Mouse (Mus musculus) liver, embryonic 14.5 days (tissue): Measurements from ENCODE around the gene Spata32. TPM values are rescaled to one million over a fixed set of nuclear protein-coding genes. Genes with fewer than 3 reads are reported as not detected.

ENCODE experiments used
- ATAC-seq: fragments of 200-750 bp; cut with Nextera tagmentation; 2 replicates; pipeline ENCODE4 v1.8.0; 2017; ENCODE audit warnings: moderate number of reproducible peaks, mild to moderate bottlenecking, moderate library complexity; ENCODE audit not compliant: insufficient read depth
- DNase-seq, 3 experiments: peaks; one replicate each; pipeline ENCODE4 v3.0.0-alpha.2; 2012 to 2013; ENCODE audit warnings: low read depth in 3 of 3, low spot score in 3 of 3
- H3K27ac ChIP-seq: fragments of 300-500 bp; sonication (generic); 2 replicates; pipeline ENCODE4 v1.5.1; 2014; ENCODE audit warnings: moderate library complexity, mild to moderate bottlenecking, control low read depth, inconsistent platforms
- H3K27me3 ChIP-seq: fragments of 300-500 bp; sonication (generic); 2 replicates; pipeline ENCODE4 v1.6.1; 2014; ENCODE audit warnings: mild to moderate bottlenecking, low read length, moderate library complexity; ENCODE audit not compliant: control insufficient read depth, insufficient read depth
- H3K36me3 ChIP-seq: fragments of 300-500 bp; sonication (generic); replicated peaks from 2 replicates; pipeline ENCODE4 v1.6.1; 2014; ENCODE audit warnings: low read depth; ENCODE audit not compliant: control insufficient read depth, insufficient read depth
- H3K4me1 ChIP-seq, 2 experiments: fragments of 200-500 bp in 1 of 2; fragments of 300-500 bp in 1 of 2; sonication (generic) in 1 of 2; replicated peaks; 2 replicates each; pipeline ENCODE4 v1.6.1; 2012 to 2014; ENCODE audit warnings: antibody characterized with exemption in 1 of 2, inconsistent platforms in 1 of 2, low read length in 1 of 2; ENCODE audit not compliant: control insufficient read depth in 2 of 2, insufficient read depth in 2 of 2
- H3K4me2 ChIP-seq: fragments of 300-500 bp; sonication (generic); 2 replicates; pipeline ENCODE4 v1.6.1; 2014; ENCODE audit warnings: low read depth, mild to moderate bottlenecking, control low read depth, moderate library complexity
- H3K4me3 ChIP-seq, 2 experiments: fragments of 200-500 bp in 1 of 2; fragments of 300-500 bp in 1 of 2; sonication (generic) in 1 of 2; 2 replicates each; pipeline ENCODE4 v1.5.1; 2012 to 2014; ENCODE audit warnings: low read depth in 2 of 2, low read length in 2 of 2, mild to moderate bottlenecking in 2 of 2, control low read depth in 1 of 2, inconsistent platforms in 1 of 2, moderate library complexity in 1 of 2; ENCODE audit not compliant: insufficient read depth in 1 of 2
- H3K9ac ChIP-seq: fragments of 300-500 bp; sonication (generic); replicated peaks from 2 replicates; pipeline ENCODE4 v1.6.1; 2014; ENCODE audit warnings: mild to moderate bottlenecking, control low read depth, moderate library complexity
- H3K9me3 ChIP-seq: fragments of 300-500 bp; sonication (generic); 2 replicates; pipeline ENCODE4 v1.6.1; 2016; ENCODE audit warnings: low read length, mixed read lengths; ENCODE audit not compliant: control insufficient read depth
- CTCF ChIP-seq: IDR thresholded peaks from 2 replicates; pipeline ENCODE4 v1.5.1; 2016; ENCODE audit warnings: antibody characterized with exemption, low read depth, control low read depth
- EP300 ChIP-seq: IDR thresholded peaks from 2 replicates; pipeline ENCODE4 v1.6.1; 2016; ENCODE audit warnings: antibody characterized with exemption, low read depth
- WGBS: fragments of 180-500 bp; shearing (Covaris S2); extraction: QIAGEN DNeasy Blood & Tissue Kit; methylation state at CpG from one replicate; pipeline ENCODE4 v1.1.7; 2014; ENCODE audit not compliant: insufficient replicate concordance; 5-methylcytosine and 5-hydroxymethylcytosine counted together
- polyA plus RNA-seq, 2 experiments: library from polyadenylated mRNA; depleted of rRNA in 1 of 2; stranded (reverse) in 1 of 2; unstranded in 1 of 2; fragments of >200 nt; fragmentation: Nextera tagmentation in 1 of 2; extraction: Ambion mirVana in 1 of 2; gene quantifications; 2 replicates each; pipeline versions ENCODE4 v1.2.1 to v1.2.3; 2012 to 2014

Spata32 gene
- polyA plus RNA-seq, 2 experiments, result not detected

GRCm38 (mm10) chr11:103250324-103250723, 32.1 kb upstream of the Spata32 start:
- H3K9ac ChIP-seq, result no peak overlapping the region

GRCm38 (mm10) chr11:103249509-103249908, 31.3 kb upstream of the Spata32 start:
- DNase-seq (no peak), ATAC-seq (no peak)

More at GRCm38 (mm10) chr11:103250324-103250723, 32.1 kb upstream of the Spata32 start:
- Histone ChIP-seq H3K4me1 (peaks cover 0 to 10% of the 10 kb centered on the region in 2 experiments; a peak in 3 of 4 replicates), H3K27me3 (no peaks in the 10 kb centered on the region), H3K4me2 (no peak overlapping the region), H3K4me3 (no peak overlapping the region), H3K36me3 (no peaks in the 10 kb centered on the region), H3K9me3 (no peaks in the 10 kb centered on the region), H3K27ac (no peak overlapping the region)
- 75% methylated on average over 3 of the region's 3 CpGs for WGBS
- TF ChIP-seq EP300 (no peak), CTCF (no peak)
- no peak for DNase-seq
- ATAC-seq, result no peak

GRCm38 (mm10) chr11:103248837-103249236, 30.6 kb upstream of the Spata32 start:
- H3K9ac ChIP-seq, result no peak overlapping the region
- H3K9me3 ChIP-seq, result no peaks in the 10 kb centered on the region
- no peak for ATAC-seq
- H3K4me1 ChIP-seq, result peaks cover 0 to 10% of the 10 kb centered on the region in 2 experiments; a peak in 3 of 4 replicates
- no peaks in the 10 kb centered on the region for H3K27me3 ChIP-seq
- no peak for DNase-seq
- H3K4me3 ChIP-seq, result no peak overlapping the region
- H3K27ac ChIP-seq, result no peak overlapping the region
- H3K4me2 ChIP-seq, result no peak overlapping the region
- TF ChIP-seq CTCF (no peak), EP300 (no peak)
- H3K36me3 ChIP-seq, result no peaks in the 10 kb centered on the region
- 49% methylated on average over 5 of the region's 5 CpGs for WGBS

More at GRCm38 (mm10) chr11:103249509-103249908, 31.3 kb upstream of the Spata32 start:
- no peak overlapping the region for H3K27ac ChIP-seq
- H3K27me3 ChIP-seq, result no peaks in the 10 kb centered on the region
- H3K4me3 ChIP-seq, result no peak overlapping the region
- no peak overlapping the region for H3K4me2 ChIP-seq
- no peak for TF ChIP-seq EP300
- TF ChIP-seq CTCF, result no peak
- H3K4me1 ChIP-seq, result peaks cover 0 to 10% of the 10 kb centered on the region in 2 experiments; a peak in 3 of 4 replicates
- 15% methylated on average over 6 of the region's 6 CpGs for WGBS
- no peaks in the 10 kb centered on the region for H3K9me3 ChIP-seq
- no peaks in the 10 kb centered on the region for H3K36me3 ChIP-seq
- no peak overlapping the region for H3K9ac ChIP-seq

- ATAC-seq, result no peak
- DNase-seq, result no peak
- WGBS, result 77% methylated on average over 11 of the region's 11 CpGs
These were observed 29.4 kb upstream of the Spata32 start for GRCm38 (mm10) chr11:103247504-103248177.

GRCm38 (mm10) chr11:103246731-103247290, 28.6 kb upstream of the Spata32 start:
- ATAC-seq, result no peak
- Histone ChIP-seq H3K4me2 (no peak overlapping the region), H3K4me1 (peaks cover 0 to 10% of the 10 kb centered on the region in 2 experiments; a peak in 3 of 4 replicates), H3K9me3 (no peaks in the 10 kb centered on the region), H3K27me3 (no peaks in the 10 kb centered on the region), H3K36me3 (no peaks in the 10 kb centered on the region), H3K9ac (no peak overlapping the region), H3K27ac (no peak overlapping the region), H3K4me3 (no peak overlapping the region)
- TF ChIP-seq CTCF (no peak), EP300 (no peak)
- DNase-seq, result no peak
- 57% methylated on average over 4 of the region's 4 CpGs for WGBS

More at GRCm38 (mm10) chr11:103247504-103248177, 29.4 kb upstream of the Spata32 start:
- no peaks in the 10 kb centered on the region for H3K9me3 ChIP-seq
- no peak overlapping the region for H3K4me3 ChIP-seq
- H3K4me2 ChIP-seq, result no peak overlapping the region
- no peak overlapping the region for H3K27ac ChIP-seq
- no peaks in the 10 kb centered on the region for H3K36me3 ChIP-seq
- H3K9ac ChIP-seq, result no peak overlapping the region
- TF ChIP-seq CTCF (no peak), EP300 (no peak)
- no peaks in the 10 kb centered on the region for H3K27me3 ChIP-seq
- H3K4me1 ChIP-seq, result peaks cover 0 to 10% of the 10 kb centered on the region in 2 experiments; a peak in 3 of 4 replicates
